Mouse (Mus musculus) adrenal gland, adult 8-10 months (tissue): ENCODE measurements around the gene Gm10643. TPM values are rescaled to one million over a fixed set of nuclear protein-coding genes. Genes with fewer than 3 reads are reported as not detected.
A peak's percentile ranks its signal among the peaks of the same experiment; 100 is the strongest.

ENCODE experiments used
- DNase-seq: peaks from one replicate; pipeline ENCODE4 v3.0.0; 2022
- total RNA-seq, 4 experiments: library from RNA; stranded (reverse); gene quantifications; 2 replicates each; pipeline ENCODE4 v1.2.4; 2022

Gene Gm10643
- total RNA-seq, 4 experiments from 2014 or later, result 2.9 to 5.9 (median 4.2) TPM

DNA sequence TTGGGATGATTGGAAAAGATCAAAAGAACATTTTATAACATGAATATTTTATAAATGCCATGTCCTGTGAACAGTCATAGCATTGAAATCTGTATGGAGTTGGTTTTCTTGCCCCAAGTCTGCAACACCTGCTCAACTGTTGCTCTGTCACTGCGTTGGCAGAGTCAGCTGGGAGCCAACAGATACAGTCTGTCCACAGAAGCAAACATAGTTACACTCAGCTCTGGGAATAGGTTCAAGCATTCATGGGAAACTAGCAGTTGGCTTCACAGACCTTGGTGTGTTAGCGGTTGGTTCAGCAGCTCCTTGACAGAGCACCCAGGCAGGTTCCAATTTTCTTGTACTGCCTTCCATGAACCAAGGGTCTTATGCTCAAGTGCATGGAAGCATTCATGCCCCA lies 5.7 kb upstream of the Gm10643 start:
- no peak for DNase-seq

DNA sequence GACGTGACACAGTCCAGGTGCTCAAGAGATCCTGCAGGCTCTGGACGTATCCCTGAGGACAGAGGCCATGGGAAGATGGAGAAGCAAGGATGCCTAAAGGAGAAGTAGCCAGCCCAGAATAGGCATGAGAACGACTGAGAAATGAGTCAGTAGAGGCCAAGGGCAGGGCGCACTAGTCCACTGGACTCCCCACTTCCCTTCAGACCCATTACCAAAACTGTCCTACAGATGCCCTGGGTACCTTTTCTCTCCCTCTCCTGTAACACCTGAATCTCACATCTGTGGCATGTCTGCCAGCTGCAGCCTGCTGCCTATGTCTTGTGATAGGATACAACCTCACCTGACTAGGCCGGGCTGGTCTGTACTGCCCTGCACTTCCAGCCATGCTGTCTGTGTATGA lies 5.3 kb upstream of the Gm10643 start:
- DNase-seq, result no peak

DNA sequence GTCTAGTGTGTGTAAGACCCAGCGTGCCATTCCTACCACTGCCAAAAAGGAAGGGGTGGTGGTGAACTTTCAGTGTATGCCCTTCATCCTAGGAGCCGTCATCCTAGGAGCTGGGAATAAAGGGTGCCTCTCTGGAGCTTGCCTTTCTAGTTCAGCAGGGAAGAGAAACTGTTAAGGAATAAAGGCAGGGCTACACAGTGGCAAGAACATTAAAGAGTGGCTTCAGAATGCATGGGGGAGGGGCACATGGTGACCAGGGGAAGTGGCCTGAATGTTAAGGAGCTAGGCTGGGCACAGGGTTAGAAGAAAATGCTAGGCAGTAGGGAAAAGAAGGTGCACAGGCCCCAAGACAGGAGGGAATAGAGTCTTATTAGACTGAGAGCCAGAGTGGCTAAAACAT lies 4.8 kb upstream of the Gm10643 start:
- no peak for DNase-seq

DNA sequence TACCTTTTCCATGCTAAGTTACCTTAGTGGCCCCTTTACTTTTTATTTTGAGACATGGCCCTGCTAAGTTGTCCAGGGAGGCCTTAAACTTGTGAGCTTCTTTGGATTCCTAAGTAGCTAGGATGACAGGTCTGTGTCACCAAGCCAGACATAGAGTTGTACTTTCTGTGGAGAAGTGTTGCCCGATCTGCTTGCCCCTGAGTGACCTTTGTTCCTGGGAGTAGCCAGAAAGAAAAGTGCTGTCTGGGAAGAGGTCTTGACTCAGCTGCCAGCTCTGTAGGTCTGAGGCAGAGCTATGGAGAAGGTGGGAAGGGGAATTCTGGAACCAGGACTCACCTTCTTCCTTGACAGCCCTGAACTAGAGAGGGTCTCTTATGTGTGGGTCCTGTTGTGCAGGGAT lies 4.2 kb upstream of the Gm10643 start:
- DNase-seq, result no peak

DNA sequence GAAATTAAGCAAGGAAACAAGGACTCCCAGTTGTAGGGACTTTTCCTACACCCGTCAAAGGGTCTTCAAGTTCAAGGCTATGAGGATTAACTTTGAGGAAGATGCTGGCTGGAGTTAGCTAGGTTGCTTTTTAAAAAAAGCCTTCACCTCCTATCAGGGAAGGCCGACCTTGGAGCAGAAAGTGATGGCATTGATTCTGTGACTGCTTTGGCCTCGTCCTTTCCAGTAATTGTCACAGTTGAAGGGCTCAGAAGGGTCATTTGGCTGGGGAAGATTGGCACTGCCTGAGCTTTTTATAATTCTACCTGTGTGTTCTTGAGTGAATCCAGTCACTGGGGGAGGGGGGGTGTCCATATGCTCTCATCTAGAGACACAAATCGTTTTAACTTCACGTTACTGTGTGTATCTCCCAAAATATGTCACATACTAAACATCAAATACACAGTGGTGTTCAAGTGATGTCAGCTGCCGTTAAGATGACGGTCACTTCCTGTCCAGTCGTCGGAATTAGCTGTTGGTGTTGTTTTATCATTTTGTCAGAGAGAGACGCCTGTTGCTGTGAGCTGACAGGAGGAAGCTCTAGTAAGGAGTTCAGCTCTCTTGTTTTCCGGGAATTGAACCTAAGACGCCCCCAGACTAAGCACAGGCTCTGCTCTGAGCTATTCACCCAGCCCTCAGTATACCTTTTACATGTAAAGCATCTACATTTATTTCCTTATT lies 3.5 kb upstream of the Gm10643 start:
- peak; percentile 68 for DNase-seq

DNA sequence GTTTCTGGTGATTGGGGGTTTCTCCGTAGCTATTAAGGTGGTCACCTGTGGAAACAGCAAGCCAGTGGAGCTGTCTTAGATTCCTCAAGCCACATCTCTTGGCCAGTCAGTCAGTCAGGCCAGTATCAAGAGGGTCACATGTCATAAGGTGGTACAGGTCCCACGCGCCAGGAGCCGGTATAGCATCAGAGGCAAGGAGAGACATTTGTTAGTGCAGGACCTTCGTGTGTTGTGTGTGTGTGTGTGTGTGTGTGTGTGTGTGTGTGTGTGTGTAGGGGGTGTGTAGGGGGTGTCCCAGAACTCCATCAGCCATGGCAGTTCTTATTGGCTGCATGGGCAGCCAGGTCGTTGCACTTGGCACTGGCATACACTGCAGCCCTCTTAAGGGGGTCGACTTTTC lies 3.0 kb upstream of the Gm10643 start:
- no peak for DNase-seq

DNA sequence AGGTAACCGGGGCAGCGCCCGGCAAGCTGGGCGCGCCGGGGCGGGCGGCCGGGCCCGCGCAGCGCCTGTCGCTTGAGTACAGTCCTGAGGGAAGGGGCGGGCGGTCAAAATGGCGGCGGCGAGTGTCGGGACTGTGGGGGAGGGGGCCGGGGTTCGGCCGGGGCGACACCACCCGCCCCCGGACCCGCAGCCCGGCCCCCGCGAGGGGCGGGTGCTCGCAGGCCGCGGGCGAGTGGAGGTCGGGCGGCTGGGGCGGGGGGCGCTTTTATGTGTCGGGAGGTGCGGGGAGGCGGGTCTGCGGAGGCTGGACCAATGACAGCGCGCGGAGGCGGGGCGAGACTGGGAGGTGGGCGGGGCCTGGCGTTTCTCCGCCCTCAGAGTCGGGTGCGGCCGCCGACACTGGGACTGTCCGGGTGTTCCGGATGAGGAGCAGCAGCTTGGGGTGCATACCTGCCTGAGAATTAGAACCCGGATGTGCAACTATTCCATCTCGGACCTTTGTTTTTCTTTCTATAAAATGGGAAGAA lies 2.2 kb upstream of the Gm10643 start:
- DNase-seq, result peak; percentile 91

DNA sequence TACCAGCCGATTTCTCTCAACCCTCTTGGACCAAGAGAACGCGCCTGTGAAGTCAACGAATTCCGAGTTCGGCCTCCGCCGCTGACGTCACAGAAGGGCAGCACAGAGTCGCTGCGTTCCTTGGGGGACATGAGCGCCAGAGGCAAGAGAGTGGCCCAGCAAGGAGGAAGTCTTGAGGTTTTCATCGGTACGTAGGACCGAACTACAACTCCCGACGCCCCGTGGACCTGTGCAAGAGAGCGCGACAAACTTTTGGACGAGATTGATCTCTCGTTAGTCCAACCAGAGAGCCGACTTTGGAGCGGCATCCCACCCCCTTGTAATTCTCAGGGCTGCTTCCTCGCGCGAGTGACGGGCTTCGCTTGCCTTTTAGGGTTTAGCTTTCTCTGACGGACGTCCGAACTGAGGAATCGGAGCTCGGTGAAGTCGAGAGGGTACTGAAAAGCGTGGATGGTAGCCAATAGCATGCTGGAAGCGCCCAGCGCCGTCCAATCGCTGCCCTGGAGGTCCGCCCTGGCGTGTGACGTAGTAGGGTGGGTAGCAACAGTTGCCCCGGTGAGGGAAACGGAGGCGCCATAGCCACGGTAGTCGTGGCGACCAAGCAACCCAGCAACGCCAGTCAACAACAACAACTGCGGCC lies 1.5 kb upstream of the Gm10643 start, which contains the start of gene Rfx1:
Rfx1 (plus strand) TSS at position 544 of the 640 bp plus-strand sequence.
- DNase-seq, result peak; percentile 100

DNA sequence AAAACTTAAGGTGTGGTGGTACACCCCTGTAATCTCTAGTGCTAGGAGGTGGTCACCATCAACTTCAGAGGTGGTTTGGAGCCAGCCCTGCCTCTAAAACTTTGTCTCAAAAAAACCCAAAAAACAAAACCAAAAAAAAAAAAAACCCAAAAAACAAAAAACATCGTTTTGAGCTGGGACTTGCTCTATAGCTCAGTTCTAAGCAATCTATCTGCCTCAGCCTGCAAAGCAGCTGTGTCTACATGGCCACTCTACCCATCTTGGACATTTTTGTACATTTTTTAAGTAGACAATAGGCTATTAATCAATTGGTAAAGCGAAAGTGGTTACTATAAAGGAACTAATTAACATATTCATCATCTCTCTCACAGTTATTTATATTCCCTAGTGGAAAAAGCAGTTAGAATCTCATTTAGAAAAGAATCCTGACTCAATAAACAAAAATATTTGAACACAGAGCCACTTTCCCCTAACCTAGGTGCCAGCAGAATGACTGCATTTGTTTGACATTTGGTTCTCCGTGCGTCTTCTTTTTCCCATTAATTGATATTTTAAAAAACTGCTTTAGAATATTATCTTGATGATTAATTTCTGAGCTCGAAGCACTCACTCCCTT lies 628 bp upstream of the Gm10643 start:
- no peak for DNase-seq

DNA sequence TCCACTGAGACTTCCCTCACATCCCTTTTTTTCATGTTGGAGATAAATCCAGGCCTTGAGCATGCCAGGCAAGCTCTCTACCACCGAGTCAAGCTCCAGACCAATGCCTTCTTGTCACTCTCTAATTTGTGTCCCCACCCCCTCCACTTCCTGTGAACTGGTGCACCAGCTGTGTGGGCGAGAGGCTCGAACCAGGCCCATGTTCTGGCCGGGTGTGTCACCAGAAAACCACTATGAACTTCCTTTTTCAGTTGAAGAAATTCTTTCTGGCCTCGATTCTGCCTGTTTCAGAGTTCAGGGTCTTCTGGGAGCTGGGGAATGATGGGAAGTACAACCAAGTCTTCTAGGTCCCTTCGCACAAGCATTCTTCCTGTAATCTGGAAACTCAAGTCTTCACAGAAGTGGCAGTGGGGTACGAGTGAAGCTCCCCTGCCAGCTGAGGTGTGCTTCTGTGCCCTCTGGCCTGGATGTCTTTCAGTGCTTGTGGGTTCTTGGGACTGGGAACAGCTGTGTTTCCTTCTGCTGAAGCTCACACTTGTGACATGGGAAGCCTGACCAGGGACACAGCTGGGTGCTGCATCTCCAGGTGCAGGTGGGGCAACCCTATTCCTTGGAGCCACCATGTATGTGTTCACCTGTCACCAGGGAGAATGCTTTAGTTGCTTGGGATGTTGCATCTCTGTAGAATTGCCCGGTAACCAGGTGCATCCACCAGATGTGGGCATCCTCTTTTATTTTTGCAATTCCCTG lies 901 bp downstream of the Gm10643 start:
- DNase-seq, result no peak

DNA sequence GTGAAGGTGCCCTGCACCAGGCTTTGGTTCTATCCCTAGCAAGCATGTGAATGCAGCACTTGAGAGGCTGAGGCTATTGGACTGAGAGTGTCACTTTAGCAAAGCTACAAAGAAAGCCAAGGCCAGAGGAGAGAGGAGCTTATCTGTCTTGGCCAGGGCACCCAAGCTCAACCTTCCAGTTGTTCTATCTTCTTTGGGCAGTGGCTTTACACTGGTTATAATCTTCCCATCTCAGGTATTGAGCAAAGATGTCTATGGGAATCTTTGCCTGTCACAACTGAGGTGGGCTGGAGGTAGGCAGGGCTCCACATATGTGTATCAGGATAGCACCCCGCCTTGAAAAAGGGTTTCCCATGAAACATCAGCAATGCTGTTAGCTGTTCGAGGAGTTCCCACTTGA lies 4.7 kb downstream of the Gm10643 start:
- no peak for DNase-seq

DNA sequence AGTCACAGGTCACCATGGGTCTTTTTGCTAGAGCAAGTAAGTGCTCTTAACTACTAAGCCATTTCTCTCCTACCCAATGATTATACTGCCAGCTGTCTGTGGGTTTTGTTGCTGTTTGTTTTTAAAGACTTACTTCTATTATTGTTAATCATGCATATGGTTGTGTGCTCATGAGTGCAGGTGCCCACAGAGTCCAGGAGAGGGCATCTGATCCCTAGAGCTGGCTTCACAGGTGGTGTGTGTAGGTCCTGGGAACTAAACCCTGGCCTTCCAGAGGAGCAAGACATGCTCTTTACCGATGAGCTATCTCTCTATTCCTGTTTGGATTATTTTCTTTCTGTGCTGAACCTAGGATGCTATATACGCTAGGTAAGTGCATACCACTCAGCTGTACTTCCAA lies 5.7 kb downstream of the Gm10643 start:
- DNase-seq, result no peak

DNA sequence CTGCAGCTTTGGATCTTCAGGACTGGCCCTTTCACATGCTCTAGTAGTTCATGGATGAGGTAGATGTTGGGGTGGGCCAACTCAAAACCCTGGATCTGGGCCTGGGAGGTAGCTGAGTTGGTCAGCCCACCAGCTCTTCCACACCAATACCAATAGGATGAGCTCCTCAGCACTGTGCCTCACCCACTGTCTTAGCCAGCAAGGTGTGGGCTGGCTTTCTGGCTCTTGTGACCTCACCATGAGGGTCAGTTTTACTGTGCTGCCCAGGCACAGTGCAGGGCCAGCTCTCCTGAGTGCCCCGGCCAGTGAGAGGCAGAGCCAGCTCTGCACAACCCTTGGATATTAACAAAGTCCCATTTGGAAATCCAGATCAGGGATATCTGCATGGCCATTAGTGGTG lies 7.1 kb downstream of the Gm10643 start:
- no peak for DNase-seq

DNA sequence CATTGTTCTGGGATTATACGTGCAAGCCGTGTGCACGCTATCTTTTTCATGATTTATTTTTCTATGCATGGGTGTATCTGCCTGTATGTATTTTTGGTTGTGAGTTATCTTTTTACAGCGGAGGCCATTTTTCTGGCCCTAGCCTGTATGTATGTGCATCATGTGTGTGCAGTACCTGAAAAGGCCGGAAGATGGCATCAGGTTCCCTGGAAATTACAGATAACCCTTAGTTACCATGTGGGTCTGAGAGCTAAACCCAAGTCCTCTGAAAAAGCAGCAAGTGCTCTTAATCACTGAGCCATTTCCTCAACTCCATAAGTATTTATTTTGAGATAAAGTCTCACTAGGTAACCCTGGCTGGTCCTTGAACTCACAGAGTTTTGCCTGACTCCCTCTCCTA lies 11.7 kb downstream of the Gm10643 start:
- DNase-seq, result no peak

DNA sequence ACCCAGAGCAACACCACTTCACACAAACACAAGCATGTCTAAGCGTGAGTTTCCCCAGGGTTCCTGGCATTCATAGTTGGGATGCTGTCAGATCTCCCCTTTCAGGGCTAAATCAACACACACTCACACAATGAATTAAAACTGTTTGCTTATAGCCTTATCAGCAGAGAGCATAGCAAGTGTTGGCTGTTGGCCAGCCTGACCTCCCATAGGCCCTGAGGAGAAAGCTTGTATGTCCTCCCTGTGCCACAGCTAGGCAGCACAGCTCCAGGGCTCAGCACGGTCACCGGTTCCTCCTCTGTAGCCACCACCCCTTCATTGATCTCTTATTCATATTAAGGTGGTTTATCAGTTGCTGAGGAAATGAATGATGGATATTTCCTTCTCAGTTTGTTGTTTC lies 12.2 kb downstream of the Gm10643 start:
- no peak for DNase-seq

DNA sequence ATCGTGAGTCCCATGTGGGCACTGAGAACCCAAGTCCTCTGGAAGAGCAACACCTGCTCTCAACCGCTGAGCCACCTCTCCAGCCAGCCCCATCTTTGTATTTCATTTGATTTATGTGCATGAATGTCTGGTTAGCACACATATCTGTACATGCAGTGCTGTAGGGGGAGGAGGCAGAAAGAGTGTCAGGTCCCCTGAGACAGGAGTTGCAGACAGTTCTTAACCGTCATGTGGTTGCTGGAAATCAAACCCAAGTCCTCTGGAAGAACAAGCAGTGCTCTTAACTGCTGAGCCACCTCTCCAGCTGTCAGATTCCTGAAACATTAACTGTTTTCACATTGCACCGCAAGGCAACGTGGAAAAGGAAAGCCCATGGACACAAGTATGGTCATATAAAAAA lies 16.8 kb downstream of the Gm10643 start:
- no peak for DNase-seq

DNA sequence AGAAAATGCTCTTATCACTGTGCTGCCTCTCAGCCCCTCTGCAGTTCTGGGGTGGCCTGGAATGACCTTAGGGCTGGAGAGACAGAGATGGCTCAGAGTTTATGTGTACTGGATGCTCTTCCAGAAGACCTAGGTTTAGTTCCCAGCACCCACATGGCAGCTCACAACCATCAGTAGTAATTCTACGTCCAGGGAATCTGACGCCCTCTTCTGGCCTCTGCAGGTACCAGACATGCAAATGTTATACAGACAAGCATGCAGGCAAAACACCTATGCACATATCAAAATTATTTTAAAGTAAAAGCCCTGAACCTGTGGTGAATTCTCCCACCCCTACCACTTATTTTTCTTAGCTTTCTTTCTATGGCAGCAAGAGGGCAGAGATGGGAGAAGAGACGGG lies 18.4 kb downstream of the Gm10643 start:
- DNase-seq, result no peak

DNA sequence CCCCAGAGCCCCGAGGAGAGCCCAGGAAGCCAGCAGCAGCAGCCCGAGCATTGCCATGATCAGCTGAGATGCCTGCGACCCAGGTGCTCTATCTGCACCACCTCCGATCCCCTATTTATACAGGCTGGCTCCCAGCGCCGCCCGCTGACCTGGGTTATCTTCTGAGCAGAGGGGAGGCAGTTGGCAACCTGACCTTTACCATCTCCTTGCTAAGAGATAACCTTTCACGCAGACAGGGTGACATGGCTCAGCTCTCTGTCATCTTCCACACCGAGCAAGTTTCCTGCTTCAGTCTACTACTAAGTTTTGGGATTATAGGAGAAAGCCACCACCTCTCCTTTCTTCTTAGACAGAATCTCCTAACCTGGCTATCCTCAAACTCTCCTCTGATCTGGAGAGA lies 20.0 kb downstream of the Gm10643 start, which contains the start of gene Rln3:
Rln3 (minus strand) TSS at position 101 of the 400 bp plus-strand sequence.
- no peak for DNase-seq

DNA sequence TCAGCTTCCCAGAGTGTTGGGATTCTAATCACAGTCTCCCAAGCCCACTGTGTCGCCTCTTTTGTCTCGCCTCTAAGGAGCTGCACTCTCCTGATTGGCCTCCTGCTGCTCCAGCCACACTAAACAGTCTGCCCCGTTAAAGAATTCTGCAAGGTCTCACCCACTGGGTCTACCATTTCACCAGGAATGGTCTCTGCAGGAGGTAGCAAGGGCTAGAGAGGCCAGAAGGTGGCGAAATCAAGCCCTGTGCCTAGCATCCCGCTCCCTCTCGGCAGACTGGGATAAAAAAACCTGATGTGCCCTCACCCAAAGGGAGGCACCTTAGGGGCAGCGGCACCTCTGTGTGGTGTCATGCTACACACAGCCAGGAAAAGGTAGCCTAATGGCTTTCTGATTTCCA lies 20.8 kb downstream of the Gm10643 start:
- no peak for DNase-seq

DNA sequence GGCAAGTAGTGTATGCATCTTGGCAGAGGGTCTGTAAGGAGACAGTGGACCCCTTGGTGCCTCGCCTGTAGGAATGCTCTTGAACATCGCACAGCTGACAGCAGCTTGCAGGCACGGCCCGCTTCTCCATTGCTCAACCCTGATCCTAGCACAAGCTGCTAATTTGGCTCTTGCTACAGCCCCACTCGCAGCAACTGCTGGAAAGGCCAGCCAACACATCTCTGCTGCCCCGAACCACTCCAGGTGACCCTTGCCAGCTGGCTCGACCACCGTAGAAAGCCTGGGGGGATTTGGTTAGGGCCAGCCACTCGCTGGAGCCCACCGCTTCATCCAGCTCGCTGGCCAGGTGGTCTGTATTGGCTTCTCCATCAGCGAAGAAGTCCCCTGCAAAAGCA lies 22.0 kb downstream of the Gm10643 start:
- no peak for DNase-seq

DNA sequence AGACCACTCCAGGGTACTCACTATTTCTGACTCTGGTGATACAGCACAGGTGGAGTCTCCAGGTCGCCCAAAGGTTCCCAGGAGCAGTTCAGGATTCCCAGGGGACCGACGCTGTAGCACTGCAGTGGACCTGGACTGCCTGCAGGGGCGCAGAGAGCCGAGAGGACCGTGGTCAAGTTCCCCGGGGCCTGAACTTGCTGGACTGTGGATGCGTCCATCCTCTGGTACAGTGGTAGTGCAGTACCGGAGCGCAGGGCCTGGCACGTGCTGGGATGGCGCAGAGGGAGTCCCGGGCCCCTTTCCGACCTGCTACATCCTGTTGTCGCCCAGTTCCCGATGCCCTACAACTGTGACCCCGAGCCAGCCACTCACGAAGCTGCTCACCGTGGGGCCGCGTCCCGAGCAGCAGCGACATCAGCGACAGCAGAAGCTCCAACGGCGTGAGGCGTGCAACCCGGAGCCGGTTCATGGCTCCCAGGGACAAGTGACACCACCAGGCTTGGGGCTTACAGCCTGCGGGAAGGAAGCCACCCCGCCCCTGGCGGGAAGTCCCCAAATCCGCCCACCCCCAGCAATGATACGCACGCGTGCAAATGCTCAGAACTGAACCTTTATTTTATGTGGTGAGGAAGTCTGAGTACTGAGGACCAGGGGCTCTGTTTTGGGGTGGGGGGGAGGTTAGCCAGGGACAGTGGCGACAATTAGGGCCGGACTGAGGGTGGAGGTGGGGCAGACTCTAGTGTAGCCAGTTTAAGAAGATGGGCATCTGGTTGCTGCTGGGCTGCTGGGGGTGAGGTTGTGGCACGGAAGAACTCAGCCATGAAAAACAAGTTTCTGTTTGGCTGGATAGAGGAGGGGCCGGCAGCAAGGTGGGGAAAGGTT lies 22.6 kb downstream of the Gm10643 start, which contains the start of gene Il27ra:
Il27ra (minus strand) TSS at position 524 of the 882 bp plus-strand sequence.
- DNase-seq, result peak; percentile 37

DNA sequence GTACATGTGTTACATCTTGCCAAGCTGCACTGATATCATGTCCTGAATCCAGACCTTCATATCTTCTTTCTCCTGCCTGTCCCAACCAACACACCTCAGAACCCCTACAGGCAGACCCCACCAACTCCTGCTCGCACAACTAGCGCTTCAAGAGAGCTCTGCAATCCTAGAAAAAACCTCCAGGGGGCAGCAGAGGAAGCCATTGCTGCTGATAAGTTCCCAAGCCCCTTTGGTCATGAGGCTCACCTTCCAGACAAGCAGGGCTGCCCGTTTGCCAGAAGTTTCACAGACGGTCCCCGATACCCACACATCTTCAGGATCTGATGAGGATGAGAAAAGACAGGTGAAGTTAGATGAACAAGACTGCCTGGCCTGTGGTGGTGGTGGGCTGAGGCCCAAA lies 25.9 kb downstream of the Gm10643 start:
- peak; percentile 50 for DNase-seq
